Mouse (Mus musculus) midbrain, embryonic 14.5 days (tissue): ENCODE data around the gene Synj1. TPM values are rescaled to one million over a fixed set of nuclear protein-coding genes. Genes with fewer than 3 reads are reported as not detected.
A peak's percentile ranks its signal among the peaks of the same experiment; 100 is the strongest.

ENCODE experiments used
- ATAC-seq: fragments of 200-750 bp; cut with Nextera tagmentation; 2 replicates; pipeline ENCODE4 v1.8.0; 2017; ENCODE audit warnings: moderate number of reproducible peaks, moderate library complexity; ENCODE audit not compliant: low FRiP score, low TSS enrichment
- DNase-seq: peaks from one replicate; pipeline ENCODE4 v3.0.0-alpha.2; 2015
- H3K27ac ChIP-seq: fragments of 300-500 bp; sonication (generic); replicated peaks from 2 replicates; pipeline ENCODE4 v1.5.1; 2014; ENCODE audit warnings: mild to moderate bottlenecking, low read depth, low read length, moderate library complexity
- H3K27me3 ChIP-seq: fragments of 300-500 bp; sonication (generic); 2 replicates; pipeline ENCODE4 v1.6.1; 2014; ENCODE audit warnings: low read length, control low read depth, mixed read lengths; ENCODE audit not compliant: control insufficient read depth, insufficient read depth
- H3K36me3 ChIP-seq: fragments of 300-500 bp; sonication (generic); 2 replicates; pipeline ENCODE4 v1.6.1; 2014; ENCODE audit warnings: low read length, control low read depth; ENCODE audit not compliant: control insufficient read depth, insufficient read depth
- H3K4me1 ChIP-seq: fragments of 300-500 bp; sonication (generic); 2 replicates; pipeline ENCODE4 v1.6.1; 2014; ENCODE audit warnings: mild to moderate bottlenecking, antibody characterized with exemption, low read length, control low read depth; ENCODE audit not compliant: control insufficient read depth, insufficient read depth
- H3K4me2 ChIP-seq: fragments of 300-500 bp; sonication (generic); 2 replicates; pipeline ENCODE4 v1.6.1; 2014; ENCODE audit warnings: mild to moderate bottlenecking, low read length, moderate library complexity
- H3K4me3 ChIP-seq: fragments of 300-500 bp; sonication (generic); replicated peaks from 2 replicates; pipeline ENCODE4 v1.5.1; 2014; ENCODE audit warnings: low read depth, low read length
- H3K9ac ChIP-seq: fragments of 300-500 bp; sonication (generic); replicated peaks from 2 replicates; pipeline ENCODE4 v1.6.1; 2014; ENCODE audit warnings: mild to moderate bottlenecking, low read length, moderate library complexity
- H3K9me3 ChIP-seq: fragments of 300-500 bp; sonication (generic); 2 replicates; pipeline ENCODE4 v1.6.1; 2016; ENCODE audit warnings: low read length, control low read depth, mixed read lengths; ENCODE audit not compliant: control insufficient read depth
- WGBS: fragments of 180-500 bp; shearing (Covaris S2); extraction: QIAGEN DNeasy Blood & Tissue Kit; methylation state at CpG from one replicate; pipeline ENCODE4 v1.1.7; 2014; 5-methylcytosine and 5-hydroxymethylcytosine counted together
- polyA plus RNA-seq: library from polyadenylated mRNA; unstranded; fragments of >200 nt; fragmentation: Nextera tagmentation; extraction: Ambion mirVana; gene quantifications from 2 replicates; pipeline ENCODE4 v1.2.1, GENCODE M21; 2014

The Synj1 gene
- polyA plus RNA-seq, 1 experiment from 2014 or later = 68.6 TPM

DNA sequence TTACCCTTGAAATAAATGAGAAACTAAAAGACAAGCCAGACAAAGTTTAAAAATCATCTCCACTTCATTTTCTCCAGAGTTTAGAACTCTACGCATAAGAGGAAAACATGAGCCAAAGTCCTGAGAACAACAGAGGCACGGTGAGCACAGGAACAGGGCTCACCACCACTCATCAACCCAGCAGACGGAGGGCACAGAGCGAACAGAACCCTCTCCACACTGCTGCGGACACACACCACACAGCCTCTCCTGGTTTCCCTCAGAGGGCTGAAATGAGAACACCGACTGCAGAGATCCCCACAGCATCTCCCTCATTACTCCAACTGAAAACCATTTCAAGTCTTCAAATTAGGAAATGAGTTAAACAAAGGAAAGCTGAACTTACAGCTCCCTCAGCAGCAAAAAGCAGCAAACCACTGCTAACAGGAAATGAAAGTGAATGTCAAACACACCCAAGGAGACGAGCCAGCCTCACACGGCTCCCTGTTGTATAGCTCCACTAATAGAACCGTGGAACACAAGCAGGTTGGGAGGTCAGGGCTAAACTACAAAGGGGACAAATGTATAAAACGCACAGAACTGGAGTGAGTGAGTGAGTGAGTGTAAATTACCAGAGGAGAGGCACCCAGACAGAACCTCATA, 9.9 kb upstream of the Synj1 start:
- WGBS = 95% methylated on average over 10 of the region's 10 CpGs
- no peak for ATAC-seq
- no peaks in the 10 kb centered on the region for H3K4me1 ChIP-seq

GRCm38 (mm10) chr16:91019476-91019875, 8.4 kb upstream of the Synj1 start:
- H3K4me2 ChIP-seq = no peak overlapping the region
- WGBS = 99% methylated on average over 4 of the region's 4 CpGs
- H3K9ac ChIP-seq = no peak overlapping the region
- H3K4me1 ChIP-seq = no peaks in the 10 kb centered on the region
- H3K36me3 ChIP-seq = peaks cover 89% of the 10 kb centered on the region
- no peaks in the 10 kb centered on the region for H3K27me3 ChIP-seq
- no peak overlapping the region for H3K27ac ChIP-seq
- H3K4me3 ChIP-seq = no peak overlapping the region
- DNase-seq (no peak), ATAC-seq (no peak)
- no peaks in the 10 kb centered on the region for H3K9me3 ChIP-seq

More for the DNA sequence above, 9.9 kb upstream of the Synj1 start:
- Histone ChIP-seq H3K27ac (no peak overlapping the region), H3K9me3 (no peaks in the 10 kb centered on the region), H3K9ac (no peak overlapping the region), H3K36me3 (peaks cover 90% of the 10 kb centered on the region), H3K4me2 (no peak overlapping the region), H3K4me3 (no peak overlapping the region), H3K27me3 (no peaks in the 10 kb centered on the region)
- DNase-seq = no peak

DNA sequence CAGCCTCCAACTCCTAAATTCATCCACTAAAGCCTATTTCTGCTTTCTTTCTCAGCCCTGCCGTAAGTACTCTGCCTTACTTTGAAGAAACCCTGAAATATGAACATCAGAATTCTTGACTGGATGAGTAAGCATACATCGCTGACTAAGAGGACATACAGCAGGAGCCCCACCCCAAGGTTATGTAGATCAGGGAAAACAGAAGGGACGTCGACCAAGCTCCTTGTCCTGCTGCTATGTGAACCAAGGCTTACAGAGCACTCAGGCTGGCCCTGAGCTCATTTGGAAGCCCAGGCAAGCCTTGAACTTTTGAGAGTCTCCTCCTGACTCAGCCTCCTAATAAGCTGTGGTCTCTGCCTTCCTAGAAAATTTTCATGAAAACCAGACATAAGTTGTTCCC, 4.7 kb upstream of the Synj1 start:
- H3K9ac ChIP-seq = no peak overlapping the region
- H3K36me3 ChIP-seq = peaks cover 72% of the 10 kb centered on the region
- no peak overlapping the region for H3K27ac ChIP-seq
- H3K27me3 ChIP-seq = no peaks in the 10 kb centered on the region
- ATAC-seq (no peak), DNase-seq (no peak)
- 84% methylated on average over 4 of the region's 4 CpGs for WGBS
- no peak overlapping the region for H3K4me3 ChIP-seq
- no peaks in the 10 kb centered on the region for H3K9me3 ChIP-seq
- no peak overlapping the region for H3K4me2 ChIP-seq
- 0 out of 2 replicates have a peak, but pooled peaks cover 5% of the 10 kb centered on the region for H3K4me1 ChIP-seq

DNA sequence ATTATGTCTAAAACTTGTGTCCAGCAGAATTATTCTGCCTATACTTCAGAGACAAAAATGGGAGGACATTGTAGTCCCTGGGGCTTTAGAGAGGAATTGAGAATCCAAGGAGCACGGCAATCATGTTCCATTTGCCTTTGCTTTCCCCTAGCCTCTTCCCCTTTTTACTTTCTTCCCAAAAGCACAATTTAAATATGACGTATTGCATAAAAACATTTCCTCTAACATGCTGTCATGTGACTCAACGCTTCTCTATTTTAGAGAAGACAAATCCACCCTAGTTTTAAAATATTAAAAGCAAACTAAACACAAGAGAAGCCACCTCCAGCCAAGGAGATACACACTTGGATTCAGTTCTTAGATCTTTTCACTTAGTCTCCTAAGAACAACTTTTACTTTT, 739 bp upstream of the Synj1 start:
- WGBS = 38% methylated on average over 3 of the region's 3 CpGs
- peak overlapping the region; percentile 81; the same call in 1 of the 2 replicates for H3K9ac ChIP-seq
- H3K4me3 ChIP-seq = peak overlapping the region; percentile 90
- H3K4me2 ChIP-seq = peak overlapping the region; percentile 74
- no peaks in the 10 kb centered on the region for H3K9me3 ChIP-seq
- no peak for ATAC-seq
- no peak for DNase-seq
- H3K27ac ChIP-seq = peak overlapping the region; percentile 93
- H3K36me3 ChIP-seq = peaks cover 39% of the 10 kb centered on the region
- no peaks in the 10 kb centered on the region for H3K27me3 ChIP-seq
- 0 out of 2 replicates have a peak, but pooled peaks cover 14% of the 10 kb centered on the region for H3K4me1 ChIP-seq

DNA sequence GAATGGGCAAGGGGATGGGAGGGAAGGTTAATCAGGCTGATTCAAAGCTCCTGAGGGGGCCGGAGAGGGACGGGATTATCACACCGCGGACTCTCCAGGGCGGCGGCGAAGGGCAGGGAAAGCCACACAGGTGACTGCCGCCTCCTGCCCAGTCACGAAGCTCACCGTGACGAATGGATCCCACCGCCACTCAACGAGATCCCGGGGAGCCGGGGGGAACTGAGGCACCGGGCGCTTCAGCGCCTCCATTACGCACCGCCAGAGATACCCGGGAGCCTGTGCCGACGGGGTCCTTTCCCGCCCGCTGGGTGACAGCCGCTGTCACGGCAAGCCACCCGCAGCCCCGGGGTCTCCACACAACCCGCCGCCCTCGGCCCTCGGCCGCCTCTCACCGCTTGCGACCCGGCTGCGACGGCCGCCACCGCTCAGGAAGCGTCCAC, 507 bp downstream of the Synj1 start:
- ATAC-seq = no peak
- DNase-seq = no peak

GRCm38 (mm10) chr16:91009942-91010529, 1.1 kb downstream of the Synj1 start:
- Histone ChIP-seq H3K27me3 (no peaks in the 10 kb centered on the region), H3K36me3 (peaks cover 25% of the 10 kb centered on the region), H3K4me3 (peak overlapping the region; percentile 90), H3K4me1 (0 out of 2 replicates have a peak, but pooled peaks cover 14% of the 10 kb centered on the region), H3K9ac (peak overlapping the region; percentile 81), H3K4me2 (peak overlapping the region; percentile 74), H3K9me3 (no peaks in the 10 kb centered on the region), H3K27ac (peak overlapping the region; percentile 93)
- peak; percentile 54 for DNase-seq
- WGBS = 1% methylated on average over 19 of the region's 19 CpGs
- ATAC-seq = no peak

More for the DNA sequence above, 507 bp downstream of the Synj1 start:
- peak overlapping the region; percentile 81 for H3K9ac ChIP-seq
- 0 out of 2 replicates have a peak, but pooled peaks cover 14% of the 10 kb centered on the region for H3K4me1 ChIP-seq
- H3K27me3 ChIP-seq = no peaks in the 10 kb centered on the region
- WGBS = under 1% methylated on average over 38 of the region's 42 CpGs
- peak overlapping the region; percentile 90 for H3K4me3 ChIP-seq
- peak overlapping the region; percentile 93 for H3K27ac ChIP-seq
- H3K9me3 ChIP-seq = no peaks in the 10 kb centered on the region
- peaks cover 30% of the 10 kb centered on the region for H3K36me3 ChIP-seq
- peak overlapping the region; percentile 74 for H3K4me2 ChIP-seq

DNA sequence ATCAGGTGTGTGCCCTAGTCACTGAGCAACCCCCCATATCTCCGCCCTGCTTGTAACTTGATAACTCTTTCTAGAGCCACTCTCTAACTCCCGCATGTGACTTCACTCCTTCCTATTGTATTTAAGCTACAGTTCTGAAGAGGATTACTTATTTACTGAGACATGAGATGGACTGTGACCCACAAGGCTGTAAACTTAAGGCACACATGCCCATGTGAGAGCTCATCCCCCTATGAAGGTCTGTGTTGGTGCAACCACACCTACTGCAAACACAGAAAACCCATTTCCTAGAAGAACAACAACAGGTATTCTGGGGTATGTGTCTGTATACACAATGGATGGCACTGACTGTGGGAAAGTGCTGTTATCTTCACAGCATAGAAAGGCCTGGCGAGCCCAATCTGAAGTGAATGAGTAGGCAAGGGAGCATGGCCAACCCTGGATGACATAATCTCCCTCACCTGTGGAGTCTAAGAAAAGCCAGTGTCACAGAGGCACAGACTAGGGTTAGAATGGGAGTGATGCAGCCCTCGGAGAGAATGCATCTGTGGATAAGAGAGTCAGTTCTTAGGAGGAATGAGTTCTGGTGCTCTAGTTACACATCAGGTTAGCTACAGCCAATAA, 6.1 kb downstream of the Synj1 start:
- Histone ChIP-seq H3K27me3 (no peaks in the 10 kb centered on the region), H3K9ac (no peak overlapping the region), H3K9me3 (no peaks in the 10 kb centered on the region), H3K36me3 (peaks cover 5% of the 10 kb centered on the region; the same call in 1 of the 2 replicates), H3K4me1 (0 out of 2 replicates have a peak, but pooled peaks cover 8% of the 10 kb centered on the region), H3K4me3 (no peak overlapping the region), H3K4me2 (no peak overlapping the region), H3K27ac (no peak overlapping the region)
- 87% methylated on average over 4 of the region's 4 CpGs for WGBS
- ATAC-seq = no peak
- DNase-seq = no peak

DNA sequence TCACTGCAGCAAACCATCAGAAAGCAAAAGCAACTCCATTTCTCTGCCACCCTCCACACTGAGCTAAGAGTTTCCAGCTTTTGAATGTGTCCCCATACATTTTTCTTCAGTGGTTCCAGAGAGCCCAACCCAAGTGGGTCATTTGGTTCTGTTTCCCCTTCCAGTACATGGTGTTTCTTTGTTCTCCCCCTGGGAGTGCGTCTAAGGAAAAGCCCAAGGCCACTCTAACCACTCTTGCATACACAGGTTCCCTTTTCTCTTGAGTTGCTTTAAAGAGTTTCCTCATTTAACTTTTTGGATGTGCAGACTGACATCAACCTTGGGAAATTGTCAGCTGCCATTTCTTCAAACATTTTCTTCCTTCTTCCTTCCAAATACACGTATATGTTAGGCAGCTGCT, 10.0 kb downstream of the Synj1 start:
- Histone ChIP-seq H3K4me2 (no peak overlapping the region), H3K9me3 (no peaks in the 10 kb centered on the region), H3K4me1 (no peaks in the 10 kb centered on the region), H3K9ac (no peak overlapping the region), H3K27me3 (no peaks in the 10 kb centered on the region), H3K27ac (no peak overlapping the region), H3K4me3 (no peak overlapping the region), H3K36me3 (no peaks in the 10 kb centered on the region)
- 85% methylated on average over 2 of the region's 2 CpGs for WGBS
- ATAC-seq (no peak), DNase-seq (no peak)
